ENCODE assay signal across 8 mouse cellular contexts in genomic region chr10:82986251-82986992, GRCm38 (mm10). TPM values are rescaled to one million over a fixed set of nuclear protein-coding genes. Genes with fewer than 3 reads are reported as not detected.
DNase-seq lines count a peak whose midpoint lies in the region; ATAC-seq and TF ChIP-seq lines count a peak whose summit lies in the region.

No protein-coding gene starts in this region.

- peak overlapping the region; percentile 55 for H3K9ac ChIP-seq in heart, postnatal 0 days (replicated peaks; ENCODE audit: low read depth, low read length)
- peak overlapping the region; percentile 86 for H3K9ac ChIP-seq in liver, embryonic 12.5 days

- peak overlapping the region; percentile 72 for H3K4me3 ChIP-seq in testis, adult 2 months (ENCODE audit: control insufficient read depth, low read depth, low read length)
- peak overlapping the region; percentile 59 for H3K4me3 ChIP-seq in heart, postnatal 0 days (ENCODE audit: low read depth, low read length)
- peak overlapping the region; percentile 82 for H3K4me3 ChIP-seq in liver, embryonic 12.5 days

- no peak for TF ChIP-seq CTCF in testis, adult 2 months (IDR thresholded peaks at IDR 0.05; ENCODE audit: control insufficient read depth, insufficient read depth, insufficient replicate concordance, low read depth, low read length)
- TF ChIP-seq CTCF in heart, postnatal 0 days (IDR thresholded peaks at IDR 0.05; ENCODE audit: low read depth) = no peak

- H3K9me3 ChIP-seq in heart, postnatal 0 days (replicated peaks; ENCODE audit: control insufficient read depth, low read length) = no peaks in the 10 kb centered on the region
- H3K9me3 ChIP-seq in liver, embryonic 12.5 days (replicated peaks) = no peaks in the 10 kb centered on the region

- H3K27ac ChIP-seq in testis, adult 2 months (ENCODE audit: control insufficient read depth, insufficient read depth, low read depth, low read length) = no peak overlapping the region
- H3K27ac ChIP-seq in heart, postnatal 0 days (ENCODE audit: low read depth) = no peak overlapping the region
- H3K27ac ChIP-seq in liver, embryonic 12.5 days = peak overlapping the region; percentile 89

- H3K4me1 ChIP-seq in testis, adult 2 months (ENCODE audit: control insufficient read depth, insufficient read depth, low read length) = peaks cover 15% of the 10 kb centered on the region
- H3K4me1 ChIP-seq in heart, postnatal 0 days (ENCODE audit: control insufficient read depth, insufficient read depth) = peaks cover 23% of the 10 kb centered on the region
- H3K4me1 ChIP-seq in liver, embryonic 12.5 days = peaks cover 65% of the 10 kb centered on the region

- H3K36me3 ChIP-seq in testis, adult 2 months (ENCODE audit: control insufficient read depth, insufficient read depth, low read length) = no peaks in the 10 kb centered on the region
- H3K36me3 ChIP-seq in heart, postnatal 0 days (replicated peaks; ENCODE audit: control insufficient read depth, insufficient read depth, low read length) = no peaks in the 10 kb centered on the region
- no peaks in the 10 kb centered on the region for H3K36me3 ChIP-seq in liver, embryonic 12.5 days

- no peaks in the 10 kb centered on the region for H3K27me3 ChIP-seq in testis, adult 2 months (ENCODE audit: control insufficient read depth, insufficient read depth, low read length)
- peaks cover 7% of the 10 kb centered on the region; the same call in 1 of the 2 replicates for H3K27me3 ChIP-seq in heart, postnatal 0 days (ENCODE audit: control insufficient read depth, insufficient read depth, low read length)
- H3K27me3 ChIP-seq in liver, embryonic 12.5 days (replicated peaks) = peaks cover 33% of the 10 kb centered on the region

- no peak for TF ChIP-seq EP300 in heart, postnatal 0 days (IDR thresholded peaks at IDR 0.05; ENCODE audit: low read depth)

- no peak for ATAC-seq in heart, postnatal 0 days (ENCODE audit: insufficient read depth, low read depth)
- ATAC-seq in liver, embryonic 12.5 days = peak; percentile 11; the same call in 1 of the 2 replicates
- ATAC-seq in activated CD4-positive, CD25-positive, alpha-beta regulatory T cell, adult 4 months = no peak

- DNase-seq in adrenal gland, adult (ENCODE audit: inconsistent age in 2 of 2, low spot score in 1 of 2) = peak; percentile 46 to 78
- no peak for DNase-seq in adrenal gland, adult 8-10 months
- no peak for DNase-seq in testis, postnatal 10 days (ENCODE audit: low spot score)
- DNase-seq in heart, postnatal 0 days (ENCODE audit: low spot score) = no peak
- peak; percentile 55 to 56 for DNase-seq in spleen, postnatal 10 days (ENCODE audit: low spot score in 2 of 2)

- peak overlapping the region; percentile 83 for H3K4me2 ChIP-seq in heart, postnatal 0 days (ENCODE audit: low read depth, low read length)
- H3K4me2 ChIP-seq in liver, embryonic 12.5 days = peak overlapping the region; percentile 94

- 8% methylated on average over 21 of the region's 21 CpGs for WGBS in heart, postnatal 0 days
- WGBS in liver, embryonic 12.5 days (ENCODE audit: insufficient replicate concordance) = 2% methylated on average over 21 of the region's 21 CpGs

- TF ChIP-seq POLR2A in testis, adult 2 months (IDR thresholded peaks at IDR 0.05; ENCODE audit: control insufficient read depth, low read depth, low read length) = no peak

RNA-seq across cellular contexts. Expression of gene Chst11, which starts 1.1 kb away (rescaled TPM):
- 10 to 100 TPM; 42.6 to 79.6 (median 61.1) TPM for total RNA-seq in adrenal gland, adult 8-10 months (2022)
- polyA plus RNA-seq in testis, adult 2 months (2012; rRNA removed) = 0.67 and 1.1 TPM in 2 replicates
- total RNA-seq in heart, postnatal 0 days (2014; rRNA removed; ENCODE audit: low replicate concordance) = 6.6 and 8.9 TPM in 2 replicates
- polyA plus RNA-seq in heart, postnatal 0 days (2015; fragmentation: Nextera tagmentation; extraction: Ambion mirVana) = 0.57 and 0.70 TPM in 2 replicates
- 1.9 TPM in 2 replicates for polyA plus RNA-seq in liver, embryonic 12.5 days (2016; fragmentation: Nextera tagmentation; extraction: Ambion mirVana)
- polyA plus RNA-seq in activated CD4-positive, CD25-positive, alpha-beta regulatory T cell, adult 4 months (2017; shearing (Covaris generic)) = under 1 TPM; 0.53 to 0.78 TPM

Comparison
In these comparisons a context has a peak if more than half of its experiments do, and no peak if none do; other contexts are left out.
1. DNase-seq: peak in adrenal gland, adult (2 of 2) and spleen, postnatal 10 days (2 of 2); none in adrenal gland, adult 8-10 months (single experiment), testis, postnatal 10 days (single experiment) and heart, postnatal 0 days (single experiment).
2. Peak in every context shown above with its lines, with median percentiles within 50 percentile points of each other: H3K4me3 ChIP-seq.